Mouse (Mus musculus): ENCODE results near the gene Myom1. TPM values are rescaled to one million over a fixed set of nuclear protein-coding genes. Genes with fewer than 3 reads are reported as not detected.

Gene Myom1
- polyA plus RNA-seq, 1 experiment from 2014 or later = 2.8 TPM

DNA sequence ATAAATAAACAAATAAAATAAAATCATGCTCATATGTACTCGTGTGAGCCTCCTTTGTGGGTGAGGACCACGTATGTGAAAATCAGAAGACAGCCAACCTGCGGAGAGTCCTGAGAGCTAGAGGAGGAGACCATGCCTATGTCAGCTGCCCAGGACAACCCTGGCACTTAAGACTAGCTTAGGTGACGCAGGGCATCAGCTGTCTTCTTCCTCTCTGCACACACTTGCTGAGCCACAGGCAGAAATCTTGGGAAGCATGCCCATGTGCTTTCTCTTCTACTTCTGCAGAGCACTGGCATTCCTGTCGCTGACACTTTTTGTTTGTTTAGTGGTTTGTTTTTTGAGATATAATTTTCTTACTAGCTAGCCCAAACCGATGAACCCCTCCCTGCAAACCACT lies 6.9 kb upstream of the Myom1 start:
- Histone ChIP-seq H3K4me1 (peaks cover 12% of the 10 kb centered on the region), H3K4me2 (replicated peaks) (no peak overlapping the region), H3K36me3 (peaks cover 24% of the 10 kb centered on the region), H3K27ac (no peak overlapping the region), H3K9me3 (no peaks in the 10 kb centered on the region), H3K4me3 (no peak overlapping the region), H3K9ac (no peak overlapping the region), H3K27me3 (replicated peaks) (no peaks in the 10 kb centered on the region)
- no peak for ATAC-seq (ENCODE audit: low FRiP score, low read depth)
- 96% methylated on average over 6 of the region's 6 CpGs for WGBS

DNA sequence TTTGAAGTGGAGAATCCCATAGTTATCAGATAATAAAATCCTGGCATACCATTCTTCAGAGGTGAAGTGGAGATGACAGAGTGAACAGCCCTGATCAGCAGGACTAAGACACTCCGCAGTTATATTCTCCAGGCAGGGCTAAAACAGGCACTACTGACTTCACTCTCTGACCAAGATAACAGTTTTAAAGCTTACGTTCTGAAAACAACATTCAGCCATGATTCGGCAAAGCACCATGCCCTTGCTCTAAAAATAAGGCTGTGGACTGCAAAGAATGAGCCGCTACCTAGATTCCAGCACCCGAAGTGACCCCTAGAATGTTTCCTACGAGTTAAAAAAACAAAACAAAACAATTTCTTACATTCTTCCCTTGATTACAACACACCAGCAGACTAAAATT lies 4.6 kb upstream of the Myom1 start:
- Histone ChIP-seq H3K27me3 (replicated peaks) (no peaks in the 10 kb centered on the region), H3K9me3 (no peaks in the 10 kb centered on the region), H3K4me3 (no peak overlapping the region), H3K4me1 (peaks cover 11% of the 10 kb centered on the region; the same call in 1 of the 2 replicates), H3K9ac (no peak overlapping the region), H3K36me3 (peaks cover 19% of the 10 kb centered on the region; the same call in 1 of the 2 replicates), H3K27ac (no peak overlapping the region), H3K4me2 (replicated peaks) (no peak overlapping the region)
- WGBS = 86% methylated on average over 6 of the region's 6 CpGs
- no peak for ATAC-seq (ENCODE audit: low FRiP score, low read depth)

DNA sequence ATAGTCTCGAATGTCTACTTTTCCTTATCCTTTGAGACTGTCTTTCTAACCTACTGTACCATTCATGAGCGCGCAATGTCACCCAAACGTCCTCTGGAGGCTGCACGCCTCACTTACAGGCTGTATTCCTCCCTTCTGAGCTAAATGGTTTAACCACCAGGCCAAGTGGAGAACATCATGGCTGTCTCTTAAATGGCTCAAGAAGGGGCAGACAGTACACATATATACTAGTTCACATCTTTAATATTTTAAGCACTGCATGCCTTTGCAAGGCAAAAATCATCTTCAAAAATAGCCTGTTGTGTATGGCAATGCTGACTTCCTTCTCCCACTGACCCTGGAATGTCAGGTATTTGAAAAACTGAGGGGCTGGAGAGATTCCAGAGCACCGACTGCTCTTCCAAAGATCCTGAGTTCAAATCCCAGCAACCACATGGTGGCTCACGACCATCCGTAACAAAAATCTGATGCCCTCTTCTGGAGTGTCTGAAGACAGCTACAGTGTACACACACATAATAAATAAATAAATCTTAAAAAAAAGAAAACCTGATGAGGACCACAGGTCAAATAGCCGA lies 3.9 kb upstream of the Myom1 start:
- no peak overlapping the region for H3K4me3 ChIP-seq
- H3K9ac ChIP-seq = no peak overlapping the region
- no peak overlapping the region for H3K4me2 ChIP-seq (replicated peaks)
- WGBS = 88% methylated on average over 9 of the region's 9 CpGs
- ATAC-seq (ENCODE audit: low FRiP score, low read depth) = no peak
- peaks cover 18% of the 10 kb centered on the region; the same call in 1 of the 2 replicates for H3K4me1 ChIP-seq
- H3K27me3 ChIP-seq (replicated peaks) = no peaks in the 10 kb centered on the region
- H3K36me3 ChIP-seq = peaks cover 19% of the 10 kb centered on the region; the same call in 1 of the 2 replicates
- H3K27ac ChIP-seq = no peak overlapping the region
- H3K9me3 ChIP-seq = no peaks in the 10 kb centered on the region

DNA sequence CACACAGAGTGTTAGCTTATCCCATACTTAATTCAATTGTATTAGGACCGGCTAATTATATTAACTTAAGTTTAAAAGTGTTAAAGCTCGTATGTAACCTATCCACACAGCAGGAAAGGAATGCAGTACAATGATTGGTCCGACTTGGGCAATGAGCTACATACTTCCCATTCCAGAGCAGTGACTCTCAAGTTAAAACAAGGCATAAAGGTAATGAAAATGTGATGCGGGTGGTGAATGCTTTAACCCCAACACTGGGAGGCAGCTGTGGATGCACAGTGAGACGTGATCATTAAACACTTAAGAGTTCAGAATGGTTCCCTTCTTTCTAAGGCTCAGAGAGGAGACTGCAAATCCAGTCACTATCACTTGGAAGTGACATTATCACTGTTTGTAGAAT lies 3.2 kb upstream of the Myom1 start:
- Histone ChIP-seq H3K9ac (no peak overlapping the region), H3K9me3 (no peaks in the 10 kb centered on the region), H3K4me1 (peaks cover 18% of the 10 kb centered on the region; the same call in 1 of the 2 replicates), H3K27ac (no peak overlapping the region), H3K27me3 (replicated peaks) (no peaks in the 10 kb centered on the region), H3K4me2 (replicated peaks) (no peak overlapping the region), H3K4me3 (no peak overlapping the region), H3K36me3 (peaks cover 15% of the 10 kb centered on the region; the same call in 1 of the 2 replicates)
- 66% methylated on average over 5 of the region's 5 CpGs for WGBS
- no peak for ATAC-seq (ENCODE audit: low FRiP score, low read depth)

DNA sequence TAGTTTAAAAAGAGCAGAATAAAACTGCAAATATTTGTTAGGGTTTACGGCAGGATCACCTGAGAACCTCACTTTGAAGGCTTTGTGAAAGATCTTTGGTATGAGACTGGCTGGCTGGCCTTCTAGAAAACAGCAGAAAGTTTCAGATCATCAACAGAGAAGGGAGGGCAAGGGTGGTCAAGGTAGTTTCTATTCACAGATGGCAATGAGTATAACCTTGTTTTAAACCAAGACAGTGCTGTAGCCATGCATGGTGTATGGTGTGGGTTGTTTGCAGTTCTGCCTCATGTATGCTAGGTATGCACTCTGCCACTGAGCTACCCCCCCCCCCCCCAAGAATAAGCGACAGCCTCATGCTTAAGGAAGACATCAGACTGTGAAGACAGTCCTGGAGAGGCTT lies 2.2 kb upstream of the Myom1 start:
- WGBS = 83% methylated on average over 2 of the region's 2 CpGs
- Histone ChIP-seq H3K27ac (no peak overlapping the region), H3K36me3 (peaks cover 11% of the 10 kb centered on the region; the same call in 1 of the 2 replicates), H3K27me3 (replicated peaks) (no peaks in the 10 kb centered on the region), H3K9ac (0 out of 2 replicates have a peak overlapping the region, but pooled peaks have one; percentile 8), H3K4me3 (no peak overlapping the region), H3K9me3 (no peaks in the 10 kb centered on the region), H3K4me1 (peaks cover 18% of the 10 kb centered on the region; the same call in 1 of the 2 replicates), H3K4me2 (replicated peaks) (peak overlapping the region; percentile 41)
- ATAC-seq (ENCODE audit: low FRiP score, low read depth) = no peak

DNA sequence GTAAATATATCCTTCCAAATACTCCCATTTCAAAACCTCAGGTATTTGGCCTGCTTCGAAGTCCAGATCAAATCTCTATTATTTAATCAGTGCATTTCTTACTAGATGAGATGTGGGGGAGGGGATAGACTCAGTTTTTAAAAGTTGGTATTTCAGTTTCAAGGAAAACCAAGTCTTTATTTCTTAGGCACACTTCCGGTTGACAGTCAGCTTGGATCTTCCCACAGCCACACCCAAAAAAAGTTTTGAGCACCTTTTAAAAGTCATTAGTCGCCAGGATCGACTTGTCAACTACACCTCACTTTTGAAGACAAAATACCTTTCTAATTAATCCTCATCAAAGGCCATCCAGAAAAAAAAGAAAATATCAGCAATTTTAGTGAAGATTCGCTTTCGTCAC lies 1.4 kb upstream of the Myom1 start:
- Histone ChIP-seq H3K9me3 (no peaks in the 10 kb centered on the region), H3K36me3 (peaks cover 4% of the 10 kb centered on the region; the same call in 1 of the 2 replicates), H3K4me3 (peak overlapping the region; percentile 89), H3K4me2 (replicated peaks) (peak overlapping the region; percentile 68), H3K27ac (no peak overlapping the region), H3K4me1 (peaks cover 18% of the 10 kb centered on the region; the same call in 1 of the 2 replicates), H3K27me3 (replicated peaks) (no peaks in the 10 kb centered on the region), H3K9ac (0 out of 2 replicates have a peak overlapping the region, but pooled peaks have one; percentile 84)
- no peak for ATAC-seq (ENCODE audit: low FRiP score, low read depth)
- 16% methylated on average over 6 of the region's 6 CpGs for WGBS

DNA sequence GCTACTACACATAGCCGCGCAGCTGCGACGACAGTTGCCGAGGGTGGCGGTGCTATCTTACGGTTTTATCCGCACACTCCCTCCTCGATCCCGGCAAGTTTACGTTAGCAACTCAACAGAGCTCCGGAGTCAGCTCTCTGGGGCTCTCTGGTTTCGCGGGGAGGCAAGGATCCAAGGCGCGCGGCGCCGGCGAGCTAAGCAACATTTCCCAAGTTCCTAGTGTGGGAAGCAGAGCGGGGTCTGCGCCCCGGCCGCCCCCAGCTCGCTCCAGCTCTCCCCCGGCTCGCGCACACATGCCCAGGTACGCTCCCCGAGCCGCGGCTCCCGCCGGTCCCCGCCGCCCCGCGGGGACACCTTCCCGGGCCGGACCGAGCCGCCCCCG lies 743 bp upstream of the Myom1 start:
- H3K4me3 ChIP-seq = peak overlapping the region; percentile 89
- H3K27ac ChIP-seq = peak overlapping the region; percentile 65
- H3K4me1 ChIP-seq = peaks cover 18% of the 10 kb centered on the region; the same call in 1 of the 2 replicates
- no peaks in the 10 kb centered on the region for H3K36me3 ChIP-seq
- no peaks in the 10 kb centered on the region for H3K27me3 ChIP-seq (replicated peaks)
- ATAC-seq (ENCODE audit: low FRiP score, low read depth) = peak; percentile 62
- under 1% methylated on average over 34 of the region's 43 CpGs for WGBS
- no peaks in the 10 kb centered on the region for H3K9me3 ChIP-seq
- peak overlapping the region; percentile 84 for H3K9ac ChIP-seq
- peak overlapping the region; percentile 68 for H3K4me2 ChIP-seq (replicated peaks)

DNA sequence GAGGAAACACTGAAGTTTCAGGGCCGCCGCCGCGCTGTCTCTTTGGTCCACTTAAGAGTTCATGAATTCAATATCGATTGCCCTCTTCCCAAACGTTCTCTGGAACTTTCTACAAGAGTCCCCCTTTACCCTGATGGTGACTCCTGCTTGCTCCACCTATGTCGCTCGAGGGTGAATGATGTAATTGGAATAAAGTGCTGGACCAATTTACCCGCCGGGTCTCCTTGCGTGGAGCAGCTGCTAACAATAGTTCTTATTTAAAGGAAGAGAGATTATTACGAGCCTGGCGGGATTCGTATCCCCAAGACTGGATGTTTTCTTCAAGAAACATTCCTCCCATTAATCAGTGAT lies 286 bp downstream of the Myom1 start, which contains the start of gene Myl12a:
Gene Myl12a (minus strand): TSS at position 135 of the 351 bp plus-strand sequence.
- peak; percentile 51 for ATAC-seq (ENCODE audit: low FRiP score, low read depth)
- Histone ChIP-seq H3K36me3 (no peaks in the 10 kb centered on the region), H3K4me2 (replicated peaks) (peak within 1 kb of the TSS; percentile 68), H3K4me1 (peaks cover 18% of the 10 kb centered on the region; the same call in 1 of the 2 replicates), H3K4me3 (peak within 1 kb of the TSS; percentile 89), H3K27me3 (replicated peaks) (no peaks in the 10 kb centered on the region), H3K9me3 (no peaks in the 10 kb centered on the region), H3K9ac (peak within 1 kb of the TSS; percentile 84), H3K27ac (peak within 1 kb of the TSS; percentile 65)
- WGBS = 10% methylated on average over 14 of the region's 14 CpGs

DNA sequence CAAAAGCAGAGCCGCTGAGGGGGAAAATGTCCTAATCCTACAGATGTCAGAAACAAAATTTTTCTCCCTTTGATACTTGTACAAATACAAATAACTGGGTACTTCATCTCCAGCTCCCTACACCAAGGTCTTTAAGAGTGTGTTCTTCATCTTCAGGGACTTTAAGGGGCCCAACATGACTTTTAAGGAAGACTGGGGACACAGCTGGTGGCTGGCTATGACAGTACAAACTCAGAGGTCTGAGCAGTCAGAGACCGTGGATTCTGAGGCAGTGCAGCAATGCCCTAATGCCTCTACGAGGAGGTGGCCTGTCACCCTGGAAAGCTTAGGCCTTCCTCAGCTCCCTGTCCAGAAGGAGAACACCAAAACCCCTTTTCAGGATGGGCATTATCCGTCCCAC lies 679 bp downstream of the Myom1 start:
- Histone ChIP-seq H3K9ac (no peak overlapping the region), H3K36me3 (no peaks in the 10 kb centered on the region), H3K27me3 (replicated peaks) (no peaks in the 10 kb centered on the region), H3K9me3 (no peaks in the 10 kb centered on the region), H3K4me2 (replicated peaks) (peak overlapping the region; percentile 68), H3K4me1 (peaks cover 18% of the 10 kb centered on the region; the same call in 1 of the 2 replicates), H3K4me3 (peak overlapping the region; percentile 89; the same call in 1 of the 2 replicates), H3K27ac (no peak overlapping the region)
- ATAC-seq (ENCODE audit: low FRiP score, low read depth) = no peak
- 68% methylated on average over 4 of the region's 4 CpGs for WGBS

DNA sequence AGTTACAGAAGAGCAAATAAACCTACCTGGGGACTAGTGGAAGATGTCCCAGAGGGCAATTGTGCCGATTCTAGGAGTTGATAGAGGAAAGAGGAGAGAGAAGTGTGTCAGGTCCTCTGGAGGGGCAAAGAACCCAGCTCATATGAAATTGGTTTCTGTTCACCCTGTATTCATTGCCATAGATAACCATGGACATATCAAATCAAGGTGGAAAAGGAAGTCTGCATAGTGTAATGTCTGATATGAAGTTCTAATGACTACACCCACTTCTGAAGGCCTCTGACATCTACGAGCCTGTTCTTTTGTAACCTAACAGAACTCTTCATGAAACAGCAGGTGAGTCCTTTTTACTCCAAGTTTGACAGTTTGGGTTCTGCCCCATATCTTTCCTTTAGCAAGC lies 1.3 kb downstream of the Myom1 start:
- no peak overlapping the region for H3K4me3 ChIP-seq
- no peak for ATAC-seq (ENCODE audit: low FRiP score, low read depth)
- 90% methylated on average over 2 of the region's 2 CpGs for WGBS
- no peaks in the 10 kb centered on the region for H3K36me3 ChIP-seq
- no peak overlapping the region for H3K4me2 ChIP-seq (replicated peaks)
- no peaks in the 10 kb centered on the region for H3K27me3 ChIP-seq (replicated peaks)
- H3K4me1 ChIP-seq = peaks cover 18% of the 10 kb centered on the region; the same call in 1 of the 2 replicates
- H3K9me3 ChIP-seq = no peaks in the 10 kb centered on the region
- no peak overlapping the region for H3K9ac ChIP-seq
- no peak overlapping the region for H3K27ac ChIP-seq

DNA sequence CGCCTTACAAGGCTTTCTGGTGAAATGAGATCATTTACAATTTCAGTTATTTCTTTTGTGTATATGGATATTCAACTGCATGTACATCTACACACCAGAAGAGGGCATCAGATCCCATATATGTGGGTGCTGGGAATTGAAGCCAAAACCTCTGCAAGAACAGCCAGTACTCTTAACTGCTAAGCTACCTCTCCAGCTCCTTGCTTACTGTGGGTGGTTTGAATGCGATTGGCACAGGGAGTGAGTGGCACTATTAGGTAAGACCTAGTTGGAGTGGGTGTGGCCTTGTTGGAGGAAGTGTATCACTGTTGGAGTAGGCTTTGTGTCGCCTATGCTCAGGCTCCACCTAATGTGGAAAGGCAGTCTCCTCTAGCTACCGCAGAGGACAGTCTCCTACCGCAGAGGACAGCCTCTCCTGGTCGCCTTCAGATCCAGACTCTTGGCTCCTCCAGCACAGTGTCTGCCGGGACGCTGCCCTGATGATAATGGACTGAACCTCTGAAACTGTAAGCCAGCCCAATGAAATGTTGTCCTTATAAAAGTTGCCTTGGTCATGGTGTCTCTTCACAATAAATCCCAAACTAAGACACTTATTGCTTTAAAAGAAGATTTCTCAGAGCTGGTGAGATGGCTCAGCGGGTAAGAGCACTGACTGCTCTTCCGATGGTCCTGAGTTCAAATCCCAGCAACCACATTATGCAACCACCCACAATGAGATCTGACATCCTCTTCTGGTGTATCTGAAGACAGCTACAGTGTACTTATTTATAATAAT lies 1.9 kb downstream of the Myom1 start:
- no peak overlapping the region for H3K4me3 ChIP-seq
- H3K27me3 ChIP-seq (replicated peaks) = no peaks in the 10 kb centered on the region
- 93% methylated on average over 10 of the region's 10 CpGs for WGBS
- no peaks in the 10 kb centered on the region for H3K9me3 ChIP-seq
- H3K27ac ChIP-seq = no peak overlapping the region
- no peaks in the 10 kb centered on the region for H3K36me3 ChIP-seq
- H3K4me1 ChIP-seq = peaks cover 18% of the 10 kb centered on the region; the same call in 1 of the 2 replicates
- H3K9ac ChIP-seq = no peak overlapping the region
- H3K4me2 ChIP-seq (replicated peaks) = no peak overlapping the region
- ATAC-seq (ENCODE audit: low FRiP score, low read depth) = no peak

DNA sequence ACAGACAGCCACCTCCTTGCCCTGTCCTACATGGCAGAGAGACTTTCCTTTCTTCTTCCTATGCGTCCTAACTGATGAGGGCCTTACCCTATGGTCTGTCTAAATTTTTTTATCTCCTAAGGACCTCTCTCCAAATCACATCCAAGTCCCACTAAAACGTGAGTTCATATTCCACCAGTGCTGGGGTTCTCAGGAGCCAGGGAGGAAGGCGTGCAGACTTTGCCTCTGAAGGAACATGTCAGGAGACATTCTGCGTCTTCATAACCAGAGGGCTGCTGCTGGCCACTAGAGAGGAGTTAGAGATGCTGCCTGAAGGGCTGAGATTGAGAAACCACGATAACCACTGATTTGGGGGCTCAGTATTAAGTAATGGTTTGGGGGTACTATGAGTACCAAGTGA lies 4.5 kb downstream of the Myom1 start:
- Histone ChIP-seq H3K4me3 (no peak overlapping the region), H3K36me3 (no peaks in the 10 kb centered on the region), H3K27me3 (replicated peaks) (no peaks in the 10 kb centered on the region), H3K9ac (no peak overlapping the region), H3K27ac (no peak overlapping the region), H3K4me1 (peaks cover 9% of the 10 kb centered on the region; the same call in 1 of the 2 replicates), H3K9me3 (no peaks in the 10 kb centered on the region), H3K4me2 (replicated peaks) (no peak overlapping the region)
- ATAC-seq (ENCODE audit: low FRiP score, low read depth) = no peak
- WGBS = 87% methylated on average over 5 of the region's 5 CpGs

Data from neural tube, embryonic 12.5 days (tissue).